Mouse (Mus musculus): ENCODE results near the gene 4921517D22Rik. TPM values are rescaled to one million over a fixed set of nuclear protein-coding genes. Genes with fewer than 3 reads are reported as not detected.

The 4921517D22Rik gene
- polyA plus RNA-seq, 1 experiment: not detected

DNA sequence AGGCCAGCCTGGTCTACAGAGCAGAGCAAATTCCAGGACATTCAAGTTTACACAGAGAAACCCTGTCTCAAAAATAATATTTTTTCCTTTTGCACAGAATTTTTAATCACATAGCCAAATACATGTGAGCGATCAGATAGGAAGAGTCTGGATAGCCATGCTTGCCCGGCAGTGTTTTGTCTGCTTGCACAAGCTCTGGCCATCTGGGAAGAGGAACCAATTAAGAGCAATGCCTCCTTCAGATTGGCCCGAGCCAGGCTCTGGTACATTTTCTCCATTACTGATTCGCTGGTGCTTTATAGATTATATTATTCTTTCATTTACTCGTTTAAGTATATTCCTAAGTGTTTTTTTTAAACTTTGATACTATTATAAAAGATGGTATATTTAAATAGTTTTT lies 26.1 kb downstream of the 4921517D22Rik start:
- 43% methylated on average over 5 of the region's 5 CpGs for WGBS
- no peak for DNase-seq (ENCODE audit: low read depth, low spot score)

DNA sequence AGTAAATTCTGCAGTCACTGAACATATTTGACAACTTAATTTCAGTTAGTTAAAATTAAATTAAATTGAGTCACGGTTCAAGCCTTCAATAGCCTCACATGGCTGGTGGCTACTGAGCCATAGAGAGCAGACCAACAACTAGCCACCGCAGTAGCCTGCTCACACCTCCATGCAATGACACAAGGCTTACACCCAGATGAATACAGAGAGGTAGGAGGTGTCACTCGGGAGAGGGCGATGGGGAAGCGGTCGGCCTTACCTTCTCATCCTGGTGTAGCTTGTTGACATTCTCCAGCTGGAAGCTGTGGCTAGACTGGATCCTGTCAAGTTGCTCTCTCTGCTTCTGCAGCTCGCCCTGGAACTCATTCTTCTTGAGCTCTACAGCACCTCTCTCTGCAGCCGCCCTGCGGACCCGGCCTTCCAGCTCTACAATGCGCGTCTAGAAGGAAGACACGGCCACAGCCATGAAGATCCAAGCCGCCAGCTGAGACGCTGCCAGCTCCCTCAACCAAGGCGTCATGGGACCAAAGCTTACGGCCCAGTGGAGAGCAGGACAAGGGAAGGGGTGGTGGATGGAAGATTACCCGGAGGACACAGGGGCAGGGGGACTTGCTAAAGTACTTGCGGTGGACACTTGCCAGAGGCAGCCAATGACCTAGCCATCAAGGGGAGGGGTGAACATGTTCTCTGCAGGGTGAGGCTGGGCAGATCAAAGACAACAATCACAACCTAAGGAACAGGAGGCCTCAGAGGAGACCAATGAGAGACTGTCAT lies 29.8 kb downstream of the 4921517D22Rik start:
- DNase-seq (ENCODE audit: low read depth, low spot score): no peak
- WGBS: 80% methylated on average over 19 of the region's 19 CpGs

DNA sequence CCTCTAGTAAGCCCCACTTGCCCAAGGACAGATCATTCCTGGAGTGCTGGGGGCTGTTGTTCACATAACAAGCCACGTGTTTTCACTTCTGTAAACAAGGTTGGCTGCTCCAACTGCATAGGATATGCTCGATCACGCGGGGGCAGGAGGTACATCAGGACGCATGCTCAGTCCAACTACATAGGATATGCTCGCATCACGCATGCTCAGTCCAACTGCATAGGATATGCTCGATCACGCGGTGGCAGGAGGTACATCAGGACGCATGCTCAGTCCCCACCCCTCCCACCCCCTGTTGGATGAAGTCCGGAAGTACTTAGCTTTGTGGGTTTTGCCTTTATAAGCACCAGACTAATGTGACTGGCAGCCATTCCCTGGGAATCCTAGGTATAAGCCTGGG lies 31.9 kb downstream of the 4921517D22Rik start:
- no peak for DNase-seq (ENCODE audit: low read depth, low spot score)
- 65% methylated on average over 12 of the region's 12 CpGs for WGBS

DNA sequence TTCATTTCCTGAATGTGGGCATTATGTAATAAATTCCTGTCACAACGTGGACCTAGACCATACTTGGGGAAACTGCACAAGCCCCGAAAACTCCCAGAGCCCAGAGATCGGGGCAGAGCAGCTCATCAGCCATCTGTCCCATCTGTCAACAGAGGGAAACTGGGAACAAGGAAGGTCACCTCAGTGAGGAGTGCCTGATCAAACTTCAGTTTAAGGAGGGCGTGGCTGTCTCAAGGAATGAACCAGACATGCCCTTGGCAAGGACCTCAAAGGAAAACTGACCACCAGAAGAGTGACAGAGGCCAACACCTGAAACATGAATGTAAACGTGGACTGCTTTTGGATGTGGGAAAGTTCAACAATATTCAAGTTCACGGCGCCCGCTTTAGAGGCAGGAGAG lies 32.5 kb downstream of the 4921517D22Rik start:
- 29% methylated on average over 8 of the region's 8 CpGs for WGBS
- no peak for DNase-seq (ENCODE audit: low read depth, low spot score)

GRCm38 (mm10) chr13:59660371-59660770 lies 33.5 kb downstream of the 4921517D22Rik start:
- DNase-seq (ENCODE audit: low read depth, low spot score): no peak
- 86% methylated on average over 3 of the region's 3 CpGs for WGBS

DNA sequence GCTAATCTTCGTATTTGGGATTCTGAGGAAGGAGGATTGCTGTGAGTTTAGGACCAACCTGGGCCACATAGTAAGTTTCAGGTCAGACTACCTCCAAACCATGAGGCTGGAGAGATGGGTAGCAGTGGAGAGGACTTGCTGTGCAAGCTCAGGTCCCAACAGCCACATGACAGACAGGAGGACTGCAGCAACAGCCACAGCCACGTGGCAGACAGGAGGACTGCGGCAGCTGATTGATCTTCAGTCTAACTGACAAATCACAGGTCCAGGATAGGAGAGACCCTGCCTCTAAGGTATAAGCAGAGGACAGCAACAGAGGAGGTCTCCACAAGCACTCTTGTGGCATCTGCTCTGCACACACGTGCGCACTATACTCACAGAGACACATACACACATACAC lies 36.1 kb downstream of the 4921517D22Rik start:
- WGBS: 59% methylated on average over 5 of the region's 5 CpGs
- no peak for DNase-seq (ENCODE audit: low read depth, low spot score)

GRCm38 (mm10) chr13:59656975-59657388 lies 36.9 kb downstream of the 4921517D22Rik start:
- WGBS: 50% methylated on average over 4 of the region's 4 CpGs
- no peak for DNase-seq (ENCODE audit: low read depth, low spot score)

DNA sequence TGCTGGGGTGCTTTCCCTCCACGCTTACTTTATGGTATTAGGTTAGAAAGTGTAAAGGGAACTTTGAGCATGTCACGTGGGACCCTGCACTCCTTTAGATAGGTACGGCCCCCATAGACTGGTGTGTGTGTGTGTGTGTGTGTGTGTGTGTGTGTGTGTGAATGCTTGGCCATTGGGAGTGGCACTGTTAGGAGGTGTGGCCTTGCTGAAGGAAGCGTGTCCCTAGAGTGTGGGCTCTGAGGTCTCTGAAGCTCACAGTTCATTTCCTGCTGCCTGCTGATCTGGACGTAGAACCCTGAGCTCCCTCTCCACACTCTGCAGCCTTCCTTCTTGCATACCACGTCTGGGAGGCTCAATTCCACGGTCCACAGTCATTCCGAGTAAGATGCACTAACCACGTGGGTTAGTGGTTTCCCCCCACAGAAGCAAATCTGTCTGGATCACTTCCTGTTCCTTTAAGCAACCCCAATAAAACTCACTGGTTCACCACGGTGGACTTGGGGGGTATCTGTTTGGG lies 37.5 kb downstream of the 4921517D22Rik start:
- 23% methylated on average over 10 of the region's 10 CpGs for WGBS
- no peak for DNase-seq (ENCODE audit: low read depth, low spot score)

DNA sequence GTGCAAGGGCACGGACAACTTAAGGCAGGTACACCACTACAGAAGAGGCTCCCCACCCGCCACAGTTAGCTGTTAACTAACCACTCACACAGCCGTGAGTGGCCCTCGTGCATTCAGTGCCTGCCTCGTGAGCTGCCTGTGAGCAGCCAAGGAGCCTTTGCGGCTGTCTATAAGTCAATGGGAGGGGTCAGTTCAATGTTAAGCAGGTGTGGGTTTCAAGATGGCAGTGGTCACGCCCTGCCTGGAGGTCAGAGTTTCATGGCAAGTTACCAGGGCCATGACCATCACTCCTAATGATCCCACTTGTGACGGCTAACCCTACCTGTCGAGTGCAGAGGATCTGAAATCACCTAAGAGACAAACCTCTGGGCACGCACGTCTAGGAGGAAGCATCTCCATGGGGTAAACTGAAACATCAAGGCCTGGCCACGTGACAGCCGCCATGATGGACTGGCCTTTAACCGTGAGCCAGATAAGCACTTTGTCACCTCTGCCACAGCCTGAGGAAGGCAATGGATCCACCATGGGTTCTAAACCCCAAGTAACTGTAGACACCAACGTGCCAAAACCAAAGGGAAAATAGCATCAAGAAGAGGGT lies 38.1 kb downstream of the 4921517D22Rik start:
- no peak for DNase-seq (ENCODE audit: low read depth, low spot score)
- 60% methylated on average over 15 of the region's 15 CpGs for WGBS

DNA sequence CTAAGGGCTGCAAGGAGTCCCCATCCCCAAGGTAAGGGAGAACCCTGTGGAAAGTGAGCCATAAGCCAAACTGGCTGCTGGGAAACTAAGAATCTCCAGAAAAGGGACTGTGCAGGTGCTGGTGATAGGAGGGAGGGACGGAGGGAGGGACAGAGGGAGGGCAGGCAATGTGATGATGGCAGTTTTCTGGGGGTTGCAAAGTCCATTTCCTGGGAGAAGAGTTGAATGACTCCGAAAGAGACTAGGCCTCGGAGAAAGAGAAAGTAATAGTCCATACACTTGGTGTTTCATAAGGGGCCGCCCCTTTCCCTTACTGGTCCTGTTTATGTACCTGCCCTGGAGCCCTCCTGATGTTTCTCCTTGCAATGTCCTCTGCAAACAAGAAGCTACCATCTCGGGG lies 39.4 kb downstream of the 4921517D22Rik start:
- no peak for DNase-seq (ENCODE audit: low read depth, low spot score)
- 29% methylated on average over 5 of the region's 5 CpGs for WGBS

- 71% methylated on average over 3 of the region's 3 CpGs for WGBS
- DNase-seq (ENCODE audit: low read depth, low spot score): no peak
These were observed 40.8 kb downstream of the 4921517D22Rik start for GRCm38 (mm10) chr13:59653136-59653535.

DNA sequence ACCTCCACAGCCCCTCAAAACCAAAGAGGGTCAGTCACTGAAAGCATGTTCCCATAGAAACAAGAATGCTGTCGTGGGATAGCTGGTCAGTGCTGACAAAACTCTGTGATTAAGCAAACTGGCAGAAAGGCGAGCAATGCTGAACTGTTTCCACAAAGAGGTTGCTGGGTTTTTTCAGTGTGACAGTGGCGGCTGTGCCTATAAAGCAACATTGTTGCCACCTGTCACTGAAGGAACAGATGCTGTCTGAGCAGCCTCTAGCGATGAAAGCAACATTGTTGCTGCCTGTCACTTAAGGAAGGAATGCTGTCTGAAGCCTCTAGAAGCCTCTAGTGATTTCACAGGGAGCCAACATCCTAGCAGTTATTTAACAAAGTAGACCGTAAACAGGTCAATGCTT lies 41.3 kb downstream of the 4921517D22Rik start:
- WGBS: 46% methylated on average over 5 of the region's 5 CpGs
- DNase-seq (ENCODE audit: low read depth, low spot score): no peak

DNA sequence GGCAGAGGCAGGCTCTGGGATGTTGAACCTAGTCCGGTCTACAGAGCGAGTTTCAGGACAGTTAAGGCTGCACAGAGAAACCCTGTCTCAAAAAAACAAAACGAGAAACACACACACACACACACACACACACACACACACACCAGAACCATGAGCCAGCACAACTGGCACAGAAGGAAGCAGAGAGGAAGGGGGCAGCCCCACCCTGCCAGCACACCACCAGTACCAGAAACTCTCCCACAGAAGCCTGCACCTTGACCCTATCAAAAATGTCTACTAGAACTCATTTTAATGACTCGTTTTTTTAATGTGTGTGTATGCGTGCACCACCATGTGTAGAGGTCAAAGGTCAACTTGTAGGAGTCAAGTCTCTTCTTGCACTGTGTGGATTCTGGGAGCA lies 44.1 kb downstream of the 4921517D22Rik start:
- DNase-seq (ENCODE audit: low read depth, low spot score): no peak
- WGBS: 49% methylated on average over 5 of the region's 5 CpGs

GRCm38 (mm10) chr13:59648598-59648997 lies 45.3 kb downstream of the 4921517D22Rik start:
- no peak for DNase-seq (ENCODE audit: low read depth, low spot score)
- 74% methylated on average over 6 of the region's 6 CpGs for WGBS

DNA sequence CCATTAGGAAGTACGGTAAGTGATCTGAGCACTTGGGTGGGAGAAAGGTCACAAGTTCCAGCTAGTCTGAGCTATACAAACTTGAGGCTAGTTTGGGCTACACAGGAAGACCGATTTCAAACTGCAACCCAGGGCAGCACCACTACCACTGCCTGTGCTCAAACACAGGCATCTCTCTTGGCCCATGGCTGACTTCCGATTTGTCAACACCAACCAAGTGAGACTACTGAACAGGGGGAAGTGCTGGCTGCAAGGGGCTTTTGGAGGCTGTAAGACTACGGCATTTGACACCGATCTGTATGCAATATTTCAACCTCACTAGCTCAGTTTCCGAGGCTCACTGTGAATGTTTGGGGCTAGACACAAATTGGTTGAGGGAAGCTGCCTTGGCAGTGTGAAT lies 46.4 kb downstream of the 4921517D22Rik start:
- 91% methylated on average over 6 of the region's 6 CpGs for WGBS
- DNase-seq (ENCODE audit: low read depth, low spot score): no peak

- DNase-seq (ENCODE audit: low read depth, low spot score): no peak
- 63% methylated on average over 11 of the region's 11 CpGs for whole genome bisulfite sequencing
These were observed 47.1 kb downstream of the 4921517D22Rik start for GRCm38 (mm10) chr13:59646674-59647244.

DNA sequence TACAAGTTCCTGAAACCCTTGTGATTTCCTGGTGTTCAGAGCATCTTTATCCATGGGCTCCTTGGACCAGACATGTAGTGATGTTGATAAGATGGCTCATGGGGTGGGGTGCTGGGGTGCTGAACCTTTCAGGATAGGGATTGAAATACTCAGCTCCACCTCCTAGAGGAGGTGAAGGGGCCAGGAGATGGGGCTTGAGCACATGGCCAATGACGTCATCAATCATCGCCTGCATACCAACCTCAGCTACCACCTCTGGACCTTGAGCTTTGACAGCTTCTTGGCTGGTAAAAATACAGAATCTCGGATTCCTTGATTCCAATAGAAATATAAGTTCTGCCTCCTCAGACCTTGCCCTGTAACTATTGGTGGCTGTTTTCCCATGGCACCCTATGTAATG lies 48.4 kb downstream of the 4921517D22Rik start:
- WGBS: 81% methylated on average over 3 of the region's 3 CpGs
- DNase-seq (ENCODE audit: low read depth, low spot score): no peak

GRCm38 (mm10) chr13:59642818-59643217 lies 51.1 kb downstream of the 4921517D22Rik start:
- DNase-seq (ENCODE audit: low read depth, low spot score): no peak
- 88% methylated on average over 2 of the region's 2 CpGs for WGBS

GRCm38 (mm10) chr13:59640178-59640440 lies 53.8 kb downstream of the 4921517D22Rik start:
- no peak for DNase-seq (ENCODE audit: low read depth, low spot score)
- WGBS: 79% methylated on average over 6 of the region's 6 CpGs

- 87% methylated on average over 16 of the region's 16 CpGs for WGBS
- DNase-seq (ENCODE audit: low read depth, low spot score): no peak
These were observed 54.3 kb downstream of the 4921517D22Rik start for GRCm38 (mm10) chr13:59639368-59640177.

All from large intestine, adult 2 months (tissue).